Mouse (Mus musculus) adrenal gland, postnatal 36 days (tissue): ENCODE measurements around the gene Gm4881. TPM values are rescaled to one million over a fixed set of nuclear protein-coding genes. Genes with fewer than 3 reads are reported as not detected.
A peak's percentile ranks its signal among the peaks of the same experiment; 100 is the strongest.
"Not testable (repeated sequence)": the region's sequence is repeated elsewhere in the genome, so short reads cannot be mapped to it uniquely, and the experiment has no call there.

Experiments used
- DNase-seq, 2 experiments: peaks; one replicate each; pipeline ENCODE4 v3.0.0; 2021; ENCODE audit warnings: mixed read lengths in 1 of 2
- microRNA-seq: library from miRNA; unstranded; fragments of <30 nt; microRNA quantifications from one replicate; pipeline ENCODE4 v1.2.0, GENCODE M21; 2021
- total RNA-seq, 2 experiments: library from RNA; stranded (reverse); gene quantifications; 2 replicates each; pipeline ENCODE4 v1.2.3; 2021

The Gm4881 gene
- total RNA-seq, 2 experiments from 2014 or later: not detected

DNA sequence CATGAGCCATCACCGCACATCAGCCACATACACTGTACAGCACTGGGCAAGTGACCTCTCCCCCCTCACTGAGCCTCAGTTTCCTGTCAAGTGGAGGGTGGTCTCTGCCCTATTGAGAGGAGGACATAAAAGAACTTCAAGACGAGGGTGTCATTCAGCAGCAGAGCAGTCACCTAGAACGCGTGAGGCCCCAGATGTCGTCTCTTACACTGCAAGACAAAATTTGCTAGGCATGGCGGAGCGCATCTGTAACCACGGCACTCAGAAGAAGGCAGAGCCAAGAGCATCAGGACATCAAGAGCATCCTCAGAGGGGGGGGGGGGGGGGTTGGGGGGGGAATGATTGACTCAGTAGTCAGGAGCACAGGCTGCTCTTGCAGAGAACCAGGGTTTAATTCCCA is 48.0 kb downstream of the Gm4881 start:
- DNase-seq: no peak

DNA sequence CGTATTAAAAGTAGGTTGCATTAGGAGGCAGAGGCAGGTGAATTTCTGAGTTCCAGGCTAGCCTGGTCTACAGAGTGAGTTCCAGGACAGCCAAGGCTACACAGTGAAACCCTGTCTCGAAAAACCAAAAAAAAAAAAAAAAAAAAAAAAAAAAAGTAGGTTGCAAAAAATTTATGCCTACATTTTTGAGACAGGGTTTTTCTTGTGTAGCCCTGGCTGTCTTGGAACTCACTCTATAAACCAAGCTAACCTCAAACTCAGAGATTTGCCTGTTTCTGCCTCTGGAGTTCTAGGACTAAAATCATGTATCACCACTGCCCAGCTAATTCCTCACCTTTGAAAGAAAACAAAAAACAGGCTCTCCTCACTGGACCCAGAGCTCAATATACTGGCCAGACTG is 48.5 kb downstream of the Gm4881 start:
- DNase-seq: not testable (repeated sequence)

DNA sequence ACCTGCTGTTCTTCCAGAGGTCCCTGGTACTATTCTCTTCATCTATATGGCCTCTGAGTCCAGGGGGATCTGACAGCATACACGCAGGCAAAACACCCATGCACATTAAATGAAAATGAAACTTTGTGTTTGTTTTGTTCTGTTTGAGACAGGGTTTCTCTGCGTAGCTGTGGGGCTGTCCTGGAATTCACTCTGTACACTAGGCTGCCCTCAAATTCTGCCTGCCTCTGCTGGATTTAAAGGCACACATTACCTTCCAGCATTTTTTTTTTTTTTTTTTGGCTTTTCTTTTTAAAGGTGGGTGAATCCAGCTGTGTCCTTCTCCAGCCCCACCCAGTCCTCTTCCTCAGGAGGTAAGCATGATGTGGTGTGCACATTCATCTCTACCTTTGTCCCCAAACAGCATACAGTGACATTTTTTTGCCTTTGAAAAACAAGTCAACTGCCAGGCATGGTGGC is 52.1 kb downstream of the Gm4881 start:
- no peak for DNase-seq

DNA sequence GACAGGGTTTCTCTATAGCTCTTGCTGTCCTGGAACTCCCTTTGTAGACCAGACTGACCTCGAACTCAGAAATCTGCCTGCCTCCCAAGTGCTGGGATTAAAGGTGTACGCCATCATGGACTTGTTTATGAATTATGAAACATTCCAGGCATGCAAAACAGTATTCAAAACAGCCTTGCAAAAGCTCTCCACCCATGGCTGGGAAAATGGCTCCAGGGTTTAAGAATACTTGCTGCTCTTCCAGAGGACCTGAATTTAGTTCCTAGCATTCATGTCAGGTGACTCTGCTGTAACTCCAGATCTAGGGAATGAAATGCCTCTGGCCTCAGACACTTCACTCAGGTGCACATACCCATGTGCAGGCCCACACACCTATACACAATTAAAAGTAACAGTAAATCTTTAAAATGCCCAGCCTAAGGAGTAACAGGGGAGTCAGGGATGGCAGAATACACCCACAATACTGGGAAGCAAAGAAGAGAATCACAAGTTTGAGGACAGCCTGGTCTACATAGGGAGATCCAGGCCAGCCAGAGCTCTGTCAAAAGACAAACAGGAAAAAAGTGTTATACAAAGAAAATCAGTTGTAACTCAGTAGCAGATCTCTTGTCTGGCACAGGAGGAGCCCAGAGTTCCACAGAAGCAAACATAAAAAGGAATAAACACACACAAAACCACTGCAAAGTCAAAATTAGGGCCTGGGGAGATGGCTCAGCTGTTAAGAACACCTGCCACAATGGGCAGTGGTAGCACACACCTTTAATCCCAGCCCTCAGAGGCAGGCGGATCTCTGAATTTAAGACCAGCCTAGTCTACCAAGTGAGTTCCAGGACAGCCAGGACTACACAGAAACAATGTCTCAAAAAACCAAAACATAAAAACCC is 52.8 kb downstream of the Gm4881 start:
- no peak for DNase-seq

DNA sequence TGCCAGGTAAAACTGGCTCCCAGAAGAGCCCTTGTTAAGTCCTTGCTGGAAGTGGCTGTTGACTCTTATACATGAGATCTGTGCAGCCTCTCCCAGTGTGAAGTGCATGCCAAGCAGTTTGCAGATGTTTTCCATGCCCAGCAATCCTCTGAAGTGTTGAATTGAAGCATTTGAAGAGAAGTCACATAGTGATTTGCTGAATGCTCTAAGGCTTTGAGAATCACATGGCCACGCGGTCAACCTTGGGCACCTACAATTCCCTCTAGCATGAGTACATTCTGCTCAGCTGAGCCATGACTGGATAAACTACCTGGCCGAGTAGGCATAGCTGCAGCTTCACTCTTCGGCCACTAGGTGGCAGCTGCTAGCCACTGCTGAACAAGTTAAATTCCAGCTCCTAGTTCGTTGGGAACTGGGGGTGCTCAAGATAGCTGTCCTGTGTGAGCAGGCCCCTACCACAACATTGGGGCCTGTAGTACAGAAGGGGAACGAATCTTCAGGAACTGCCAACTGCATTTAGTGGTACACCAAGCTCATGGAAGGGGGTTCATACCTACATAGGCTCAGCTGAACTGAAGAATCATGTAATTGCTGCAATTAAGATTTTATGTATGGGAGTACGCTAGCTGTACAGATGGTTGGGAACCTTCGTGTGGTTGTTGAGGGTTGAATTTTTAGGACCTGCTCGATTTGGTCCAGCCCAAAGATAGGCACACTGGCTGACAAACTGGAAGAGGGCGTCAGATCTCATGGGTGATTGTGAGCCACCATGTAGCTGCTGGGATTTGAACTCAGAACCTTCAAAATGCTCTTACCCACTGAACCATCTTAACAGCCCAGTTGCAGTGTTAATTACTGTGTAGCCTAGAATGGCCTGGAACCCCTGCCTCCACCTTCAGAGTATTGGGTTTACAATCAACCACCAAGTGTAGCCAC is 53.7 kb downstream of the Gm4881 start:
- DNase-seq: peak; percentile 73 to 81

DNA sequence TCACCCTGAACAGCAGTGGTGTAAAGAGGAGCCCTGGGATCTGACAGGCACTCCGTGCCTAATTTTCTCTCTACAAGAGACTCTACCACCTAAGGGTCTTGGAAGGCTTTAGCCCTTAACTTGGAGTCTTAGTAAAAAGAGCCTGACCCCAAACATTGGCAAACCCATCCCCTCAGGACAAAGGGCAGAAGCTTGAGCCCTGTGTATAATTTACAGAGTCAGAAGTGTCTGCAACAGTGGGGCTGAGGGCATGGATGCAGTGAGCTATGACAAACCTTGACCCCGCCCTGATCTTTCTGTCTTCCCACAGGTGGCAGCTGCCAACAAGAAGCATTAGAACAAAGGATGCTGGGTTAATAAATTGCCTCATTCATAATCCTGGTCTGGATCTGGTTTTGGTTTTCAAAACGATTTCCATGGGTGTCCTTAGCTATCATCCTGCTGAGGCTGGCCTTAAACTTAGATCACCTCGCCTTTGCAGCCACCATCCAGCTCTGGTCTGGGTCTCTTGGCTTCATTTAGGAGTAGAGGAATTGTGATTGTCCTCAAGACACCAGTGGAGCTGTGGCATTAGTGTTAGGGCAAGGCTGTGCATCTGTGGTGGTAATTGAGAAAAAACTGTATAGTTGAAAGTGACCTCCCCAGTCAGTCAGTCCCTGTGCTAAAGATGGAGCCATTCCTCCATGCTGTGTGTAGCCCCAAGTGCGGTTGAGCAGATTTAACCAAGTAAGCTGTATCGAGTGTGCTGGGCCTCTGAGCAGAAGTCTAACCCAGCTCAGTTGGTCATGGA is 54.7 kb downstream of the Gm4881 start:
- no peak for DNase-seq

DNA sequence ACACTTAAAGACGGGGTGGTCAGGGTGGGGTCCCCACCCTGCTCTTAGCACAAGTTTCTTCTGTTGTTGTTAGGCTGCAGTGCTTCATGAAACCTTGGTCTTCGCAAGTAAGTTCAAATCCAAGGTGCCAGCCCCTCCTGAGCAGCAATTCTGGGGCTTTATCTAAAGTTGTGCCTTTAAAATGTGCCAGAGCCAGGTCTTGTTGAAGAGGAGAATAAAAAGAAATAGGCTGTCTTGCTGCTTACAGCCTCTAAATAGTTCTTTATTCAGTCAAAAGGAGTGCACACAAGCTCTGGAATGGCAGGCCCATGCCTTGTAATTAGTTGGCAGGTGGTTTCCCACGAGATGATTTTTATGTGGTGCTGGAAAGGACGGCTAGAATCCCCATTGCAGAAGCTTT is 57.2 kb downstream of the Gm4881 start:
- no peak for DNase-seq

DNA sequence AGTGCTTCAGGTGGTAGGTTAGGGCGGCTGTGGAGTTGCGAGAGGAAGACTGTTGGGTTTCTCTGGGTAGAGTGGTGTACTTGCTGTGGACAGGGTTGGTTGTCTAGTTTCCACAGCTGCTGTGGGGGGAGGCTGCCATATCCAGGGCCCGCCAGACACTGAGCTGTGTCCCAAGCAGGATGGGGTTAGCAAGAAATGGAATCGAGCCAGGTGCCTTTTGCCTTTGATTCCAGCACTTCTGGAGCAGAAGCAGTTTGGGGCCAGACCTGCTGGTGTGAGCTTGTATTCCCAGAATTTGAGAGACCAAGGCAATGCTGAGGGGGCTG is 58.0 kb downstream of the Gm4881 start:
- DNase-seq: peak; percentile 17 to 55

DNA sequence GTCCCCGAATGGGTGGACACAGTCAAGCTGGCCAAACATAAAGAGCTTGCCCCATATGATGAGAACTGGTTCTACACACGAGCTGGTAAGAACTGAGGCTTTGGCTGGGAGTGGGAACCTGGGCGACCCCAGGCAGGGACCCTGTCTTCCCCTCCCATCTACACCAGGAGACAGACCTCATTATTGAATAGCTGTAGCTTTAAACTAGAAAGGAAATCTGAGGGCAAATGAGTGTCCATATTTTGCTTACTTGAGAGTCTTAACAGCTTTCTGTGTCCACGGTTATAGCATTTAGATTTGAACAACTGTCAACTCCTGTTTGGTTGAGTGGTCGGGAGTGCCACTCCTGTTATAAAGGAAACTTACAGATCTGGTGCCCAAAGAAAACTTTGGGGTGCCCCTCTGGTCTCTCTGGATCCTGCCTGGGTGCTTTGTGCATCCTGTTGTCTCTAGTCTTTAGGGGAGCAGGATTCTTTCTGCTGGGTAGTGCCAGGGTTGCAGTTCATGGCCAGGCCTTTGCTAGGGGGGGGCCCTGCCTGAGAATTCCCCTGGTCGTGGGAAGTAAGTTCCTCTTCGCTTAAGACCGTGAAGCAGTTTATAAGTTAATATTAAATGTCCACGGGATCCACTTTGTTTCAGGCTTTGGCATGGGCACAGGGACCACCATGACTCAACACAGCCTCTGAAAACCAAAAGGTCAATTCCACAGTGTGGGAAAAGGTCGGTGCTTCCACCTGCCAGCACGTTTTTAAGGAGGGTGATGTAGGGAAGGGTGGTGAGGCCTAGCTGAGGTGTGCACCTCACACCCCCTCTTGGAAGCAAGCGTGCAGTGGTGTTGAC is 58.6 kb downstream of the Gm4881 start:
- no peak for DNase-seq

DNA sequence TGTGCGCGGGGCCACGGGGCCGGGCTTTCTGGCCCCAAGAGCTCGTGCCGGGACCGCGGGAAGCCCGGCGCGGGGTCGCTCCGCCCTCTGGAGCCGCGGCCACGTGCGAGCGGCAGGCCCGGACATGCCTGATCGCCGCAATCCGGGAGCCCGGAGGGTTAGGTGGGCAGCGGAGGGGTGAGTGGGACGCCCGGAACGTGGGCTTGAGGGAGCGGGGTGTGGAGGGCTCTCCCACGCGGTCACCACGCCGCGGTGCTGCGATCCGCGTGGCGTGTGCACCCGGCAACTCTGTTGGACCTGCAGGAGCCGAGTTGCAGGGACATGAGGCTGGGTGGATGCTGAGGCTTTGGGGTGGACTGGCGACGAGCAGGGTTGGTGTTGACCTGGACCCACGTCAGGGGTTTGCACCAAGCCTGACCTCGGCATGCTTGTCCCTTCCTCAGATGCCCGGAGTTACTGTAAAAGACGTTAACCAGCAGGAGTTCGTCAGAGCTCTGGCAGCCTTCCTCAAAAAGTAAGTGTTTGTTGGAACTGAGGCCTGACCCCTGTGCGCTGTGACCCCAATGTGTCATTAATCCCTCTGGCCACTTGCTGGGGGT is 59.5 kb downstream of the Gm4881 start:
- DNase-seq: no peak

DNA sequence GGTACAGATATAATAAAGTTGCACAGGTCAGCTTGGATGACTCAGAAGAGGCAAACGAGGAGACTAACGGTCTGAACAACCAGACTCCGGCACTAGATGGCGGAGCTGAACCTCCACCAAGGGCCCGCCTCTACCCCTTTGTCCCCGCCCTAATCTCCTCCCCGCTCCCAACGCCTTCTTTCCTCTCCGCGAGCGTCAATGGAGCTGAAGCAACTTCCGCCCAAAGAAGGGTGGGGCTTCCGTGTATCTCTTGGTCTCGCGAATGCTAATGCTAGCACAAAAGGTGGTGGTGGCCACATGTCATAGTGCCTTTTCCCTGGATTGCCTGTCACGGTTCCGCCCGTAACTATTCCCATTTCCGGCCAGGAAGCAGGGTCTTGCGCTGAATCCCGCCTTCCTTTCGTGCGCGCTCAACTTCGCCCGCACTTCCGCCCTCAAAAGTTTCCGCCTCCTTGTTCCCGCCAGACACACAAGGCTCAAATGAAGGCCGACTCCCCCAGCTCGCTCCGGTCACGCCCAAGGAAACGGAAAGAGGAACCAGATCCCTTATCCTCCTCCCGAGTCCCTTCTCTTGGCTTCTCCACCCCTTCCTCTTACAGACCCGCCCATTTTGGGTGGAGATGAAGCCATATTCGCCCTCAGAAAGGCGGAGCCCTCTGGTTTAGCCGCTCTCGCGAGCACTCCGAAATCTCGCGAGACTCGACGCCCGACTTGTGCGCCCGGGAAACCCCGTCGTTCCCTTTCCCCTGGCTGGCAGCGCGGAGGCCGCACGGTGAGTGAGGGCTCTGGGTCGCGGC is 60.2 kb downstream of the Gm4881 start, which contains the start of gene Rps19:
Rps19 (plus strand) TSS at position 476 of the 797 bp plus-strand sequence.
- DNase-seq: peak; percentile 98 to 99

DNA sequence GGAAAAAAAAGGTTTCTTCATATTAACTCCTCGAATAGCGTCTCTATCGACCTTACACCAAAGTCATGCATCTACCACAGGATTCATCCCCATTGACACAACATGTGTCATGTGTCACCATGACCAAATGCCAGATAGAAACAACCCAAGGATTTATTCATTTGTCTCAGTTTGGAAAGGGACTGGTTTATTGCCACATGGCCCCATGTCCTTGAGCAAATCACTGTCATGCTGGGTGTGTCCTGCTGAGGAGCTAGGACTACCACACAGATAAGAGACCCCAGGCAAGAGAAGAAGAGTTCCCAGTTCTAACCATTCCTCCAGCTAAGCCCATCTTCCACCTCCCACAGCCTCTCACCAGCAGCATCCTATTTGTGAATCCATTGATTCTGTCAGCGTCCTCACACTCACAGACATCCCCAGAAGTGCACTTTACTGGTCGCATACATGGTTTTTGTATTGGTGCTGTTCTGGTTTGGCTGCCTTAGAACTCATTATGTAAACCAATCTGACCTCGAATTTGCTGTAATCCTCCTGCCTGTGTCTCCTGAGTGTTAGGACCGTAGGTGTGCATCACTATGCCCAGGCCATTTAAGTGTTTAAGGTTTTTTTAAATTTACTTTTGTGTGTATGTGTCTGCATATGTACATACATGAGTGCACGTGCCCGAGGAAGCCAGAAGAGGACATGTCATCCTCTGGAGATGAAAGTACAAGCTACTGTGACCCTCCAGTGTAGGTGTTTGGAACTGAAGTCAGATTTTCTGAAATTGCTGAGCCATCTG is 61.7 kb downstream of the Gm4881 start:
- DNase-seq: peak; percentile 52 to 73

DNA sequence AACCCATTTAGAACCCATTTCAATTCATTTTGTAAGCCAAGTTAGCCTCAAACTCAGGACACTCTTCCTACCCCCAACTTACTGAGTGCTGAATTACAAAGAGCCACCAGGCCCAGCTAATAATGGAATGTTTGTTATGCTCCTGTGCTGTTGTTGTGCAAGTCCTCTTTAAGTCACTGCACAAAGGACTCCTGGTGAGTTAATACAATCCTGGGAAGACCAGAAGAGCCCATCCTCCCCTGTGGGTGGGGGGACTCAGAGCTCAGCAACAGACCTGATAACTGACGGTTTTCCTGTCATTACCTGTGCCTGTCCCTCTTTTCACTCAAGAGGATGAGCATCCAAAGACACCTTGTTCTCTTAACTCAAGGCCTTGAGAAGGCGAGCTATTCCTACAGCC is 64.7 kb downstream of the Gm4881 start:
- DNase-seq: no peak

DNA sequence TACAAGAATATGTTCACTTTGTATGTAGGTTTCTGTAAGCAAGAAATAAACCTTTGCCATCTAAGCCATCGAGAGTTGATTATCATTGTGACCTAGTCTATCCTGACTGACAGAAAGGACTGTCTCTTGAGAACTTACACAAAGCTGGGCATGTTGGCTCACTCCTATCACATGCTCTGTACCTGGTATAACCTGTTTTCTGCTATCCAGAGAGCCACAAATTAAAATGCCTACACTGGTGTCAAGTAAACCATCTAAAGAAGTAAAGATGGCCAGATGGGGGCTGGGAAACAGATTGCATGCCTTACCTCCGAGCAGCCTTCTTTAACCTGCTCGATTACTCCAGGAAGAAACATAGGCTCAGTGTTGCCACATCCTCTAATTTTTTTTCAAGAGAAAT is 66.7 kb downstream of the Gm4881 start:
- DNase-seq: no peak

Small RNA genes lying within 50 kb of the gene (microRNA-seq; reads per million reads assigned to microRNA genes)
- gene Mir7046 (2.2 reads per million), gene Mir7047 (2.0 reads per million)

Other genes with a start within 250 kb of the Gm4881 start
- gene BC049730, start 235.3 kb downstream of the Gm4881 start, total RNA-seq: not detected
- gene Gm4763, start 217.6 kb downstream of the Gm4881 start, total RNA-seq: not detected
- under 1 TPM in 1 of 2 experiments, not detected in 1; 0.20 TPM for gene Cd177, start 184.2 kb downstream of the Gm4881 start, total RNA-seq
- not detected for gene Ceacam10, start 167.3 kb downstream of the Gm4881 start, total RNA-seq
- not detected for gene Gm9844, start 82.3 kb downstream of the Gm4881 start, total RNA-seq
- not detected for gene Lypd4, start 74.6 kb downstream of the Gm4881 start, total RNA-seq
- not detected for gene Dmrtc2, start 74.4 kb downstream of the Gm4881 start, total RNA-seq
- gene Rps19, start 60.1 kb downstream of the Gm4881 start, total RNA-seq: 1,000 to 10,000 TPM in 1 of 2 experiments, 100 to 1,000 TPM in 1; 964 to 1,011 TPM
- under 1 TPM; 0.20 to 0.26 TPM for gene Cd79a, start 47.1 kb downstream of the Gm4881 start, total RNA-seq
- gene Arhgef1, start 41.6 kb downstream of the Gm4881 start, total RNA-seq: 10 to 100 TPM; 79.5 to 91.5 TPM
- 100 to 1,000 TPM; 325 to 361 TPM for gene Rabac1, start 28.3 kb upstream of the Gm4881 start, total RNA-seq
- 100 to 1,000 TPM in 1 of 2 experiments, 10 to 100 TPM in 1; 69.6 to 106 TPM for gene Atp1a3, start 61.5 kb upstream of the Gm4881 start, total RNA-seq
- gene Grik5, start 127.9 kb upstream of the Gm4881 start, total RNA-seq: 10 to 100 TPM; 13.4 to 16.9 TPM
- 10 to 100 TPM; 20.6 to 20.9 TPM for gene Zfp574, start 128.1 kb upstream of the Gm4881 start, total RNA-seq
- 1 to 10 TPM in 1 of 2 experiments, under 1 TPM in 1; 0.86 to 1.3 TPM for gene Pou2f2, start 235.2 kb upstream of the Gm4881 start, total RNA-seq